Mouse (Mus musculus) effector memory CD4-positive, alpha-beta T cell, adult 7 months (primary cell): Measurements from ENCODE around the gene Atat1. TPM values are rescaled to one million over a fixed set of nuclear protein-coding genes. Genes with fewer than 3 reads are reported as not detected.

Experiments
- polyA plus RNA-seq: library from polyadenylated mRNA; unstranded; fragments of 100-300 nt; shearing (Covaris generic); gene quantifications from one replicate; pipeline ENCODE4 v1.2.1, GENCODE M21; 2017

Gene Atat1
- polyA plus RNA-seq: 6.7 TPM

DNA sequence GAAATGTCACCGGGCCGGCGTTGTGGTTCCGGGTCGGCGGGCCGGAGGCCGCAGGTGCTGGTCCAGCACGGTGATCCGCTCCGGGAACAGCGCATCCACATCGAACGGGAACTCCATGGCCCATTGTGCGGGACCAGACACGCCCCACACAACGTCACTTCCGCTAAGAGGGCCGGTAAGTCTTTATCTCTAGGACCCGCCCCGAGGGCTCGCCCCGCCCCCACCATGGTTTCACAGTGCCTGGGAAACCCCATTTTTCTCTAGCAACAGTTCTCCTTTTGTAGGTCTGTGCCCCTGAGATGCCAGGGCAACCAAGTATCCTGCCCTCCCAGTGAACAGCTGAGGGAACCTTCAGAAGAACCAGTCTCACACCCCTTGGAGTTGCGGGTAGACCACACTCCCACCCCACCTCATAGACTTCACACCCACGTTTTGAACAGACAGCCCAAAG, at the start of gene Atat1:
Gene Atat1 (minus strand): TSS at position 157 of the 451 bp plus-strand sequence.

DNA sequence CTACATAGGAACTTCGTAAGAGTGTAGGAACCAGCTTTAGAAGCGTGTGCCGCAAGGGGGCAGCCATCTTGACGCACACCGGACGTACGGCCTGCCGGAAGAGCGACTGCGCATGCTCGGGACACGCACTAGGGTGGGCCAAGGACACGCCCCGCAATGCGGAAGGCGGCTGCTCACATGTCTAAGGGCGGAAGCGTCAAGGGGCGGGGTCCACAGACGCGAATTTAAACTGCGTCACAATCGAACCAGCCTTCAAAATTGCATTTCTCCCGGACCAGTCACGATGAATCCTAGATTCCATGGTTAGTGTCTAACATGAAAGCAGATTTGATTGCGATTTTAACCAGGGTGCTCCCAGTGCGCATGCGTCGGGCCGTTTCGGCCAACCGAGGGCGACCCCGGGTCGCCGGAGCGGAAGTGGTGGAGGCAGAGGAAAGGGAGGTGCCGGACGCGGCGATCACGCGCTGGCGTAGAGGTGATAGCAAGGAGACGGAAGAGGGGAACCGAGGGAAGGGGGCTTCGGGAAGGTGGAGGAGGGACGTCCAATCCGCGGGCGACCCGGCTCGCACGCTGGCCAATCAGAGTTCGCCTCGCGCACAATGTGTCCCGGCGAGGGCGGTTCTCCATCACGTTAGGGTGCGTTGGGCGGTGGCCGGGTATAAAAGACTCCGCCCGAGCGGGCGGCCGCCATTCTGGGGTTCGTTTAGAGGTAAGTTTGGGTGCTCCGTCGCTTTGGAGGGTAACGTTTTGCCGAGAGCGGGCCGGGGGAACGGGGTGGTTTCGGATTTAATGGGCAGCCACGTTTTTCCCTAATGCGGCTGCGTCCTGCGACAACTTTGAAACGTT, 6.6 kb upstream of the Atat1 start, which contains the start of the genes Mrps18b and Ppp1r10:
Gene Mrps18b (minus strand): TSS at position 93 of the 846 bp plus-strand sequence.
Gene Ppp1r10 (plus strand): TSS at position 138 of the 846 bp plus-strand sequence.

DNA sequence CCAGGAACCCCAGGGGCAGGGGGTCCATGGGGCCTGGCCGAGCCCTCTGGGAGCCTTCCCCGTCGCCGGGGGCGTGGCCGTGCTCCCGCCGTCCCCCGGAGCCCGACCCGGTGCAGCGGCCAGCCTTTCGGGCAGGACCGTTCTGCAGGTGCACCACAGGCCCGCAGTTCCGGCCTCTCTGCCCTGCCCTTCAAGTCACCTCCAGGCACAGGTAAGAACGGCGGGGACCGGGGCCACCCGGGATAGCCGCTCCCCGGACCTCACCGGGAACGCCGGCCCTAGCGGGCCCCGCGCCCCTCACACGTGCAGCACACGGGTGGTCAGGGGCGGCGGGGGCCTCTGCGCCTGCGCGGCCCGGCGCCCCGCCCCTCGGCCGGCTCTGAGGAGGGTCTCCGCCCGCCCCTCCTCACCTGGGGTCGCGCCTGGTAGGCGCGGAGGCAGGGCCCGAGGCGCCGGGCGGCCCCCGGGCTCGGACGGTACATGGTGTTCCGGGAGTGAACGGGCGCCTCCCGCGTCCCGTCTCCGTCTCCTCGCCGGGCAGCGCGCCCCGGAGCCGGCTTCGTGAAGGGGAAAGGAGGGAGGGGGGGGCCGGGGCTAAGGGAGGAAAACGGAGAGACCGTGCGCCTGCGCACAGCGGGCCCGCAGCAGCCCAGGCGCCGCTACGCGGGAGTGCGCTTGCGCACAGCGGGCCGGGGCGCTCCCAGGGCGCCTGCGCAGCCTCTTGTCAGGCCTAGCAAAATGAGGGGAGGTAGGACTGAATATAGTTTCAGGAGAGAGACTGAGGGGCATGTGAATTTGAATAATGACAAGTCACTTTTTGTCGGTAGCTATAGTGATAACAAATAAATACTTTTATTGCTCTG, 12.9 kb downstream of the Atat1 start, which contains the start of gene 2310061I04Rik:
Gene 2310061I04Rik (minus strand): TSS at position 651 of the 863 bp plus-strand sequence.

DNA sequence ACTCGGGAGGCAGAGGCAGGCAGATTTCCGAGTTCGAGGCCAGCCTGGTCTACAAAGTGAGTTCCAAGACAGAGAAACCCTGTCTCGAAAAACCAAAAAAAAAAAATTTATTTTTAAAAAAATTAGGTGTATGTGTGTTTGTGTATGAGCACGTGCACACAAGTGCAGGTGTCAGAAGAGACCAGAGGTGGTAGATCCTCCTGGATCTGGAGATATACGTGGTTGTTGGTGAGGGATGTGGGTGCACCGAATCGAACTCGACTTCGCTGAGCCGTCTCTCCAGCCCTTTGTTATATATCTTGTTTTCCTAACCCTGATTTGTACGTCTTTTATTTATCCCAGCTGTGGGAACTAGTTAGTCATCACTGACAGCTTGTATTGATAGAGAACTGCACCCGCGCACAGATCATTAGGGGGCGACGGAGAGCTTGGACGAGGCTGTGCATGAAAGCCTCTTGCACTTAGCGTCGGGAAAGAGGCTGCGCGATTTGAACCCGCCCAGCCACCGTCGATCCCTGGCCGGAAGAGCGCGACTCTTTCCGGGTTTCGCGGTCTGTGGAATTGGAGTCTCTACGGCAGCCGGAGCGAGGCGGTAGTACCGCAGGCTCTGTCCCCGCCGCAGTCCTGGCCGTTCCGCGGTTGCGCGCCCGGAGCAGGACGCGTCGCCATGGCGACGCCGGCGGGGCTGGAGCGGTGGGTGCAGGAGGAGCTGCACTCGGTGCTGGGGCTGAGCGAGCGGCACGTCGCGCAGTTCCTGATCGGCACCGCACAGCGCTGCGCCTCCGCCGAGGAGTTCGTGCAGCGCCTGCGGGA, 30.4 kb downstream of the Atat1 start, which contains the start of gene Dhx16:
Gene Dhx16 (plus strand): TSS at position 575 of the 813 bp plus-strand sequence.

GRCm38 (mm10) chr17:35865481-35866280, 44.2 kb downstream of the Atat1 start, which contains the start of gene Ppp1r18:
Ppp1r18 (plus strand) TSS chr17:35865593.

GRCm38 (mm10) chr17:35861198-35861857, 48.5 kb downstream of the Atat1 start, which contains the start of gene Nrm:
Nrm (plus strand) TSS chr17:35861318.

Other genes with a start within 250 kb of the Atat1 start
- gene Vars2, start 242.5 kb downstream of the Atat1 start, polyA plus RNA-seq: 11.9 TPM
- 18.6 TPM for gene Gtf2h4, start 236.3 kb downstream of the Atat1 start, polyA plus RNA-seq
- gene Ddr1, start 205.5 kb downstream of the Atat1 start, polyA plus RNA-seq: 10.4 TPM
- 50.6 TPM for gene Ier3, start 88.4 kb downstream of the Atat1 start, polyA plus RNA-seq
- 65.4 TPM for gene Flot1, start 86.8 kb downstream of the Atat1 start, polyA plus RNA-seq
- 65.8 TPM for gene Tubb5, start 71.8 kb downstream of the Atat1 start, polyA plus RNA-seq
- 9.3 TPM for gene Mdc1, start 68.6 kb downstream of the Atat1 start, polyA plus RNA-seq
- gene Nrm, start 48.8 kb downstream of the Atat1 start, polyA plus RNA-seq: 33.0 TPM
- 388 TPM for gene Ppp1r18, start 44.5 kb downstream of the Atat1 start, polyA plus RNA-seq
- 63.9 TPM for gene Dhx16, start 30.3 kb downstream of the Atat1 start, polyA plus RNA-seq
- gene 2310061I04Rik, start 12.6 kb downstream of the Atat1 start, polyA plus RNA-seq: 37.3 TPM
- gene Mrps18b, start 6.3 kb upstream of the Atat1 start, polyA plus RNA-seq: 96.6 TPM
- 52.3 TPM for gene Ppp1r10, start 6.4 kb upstream of the Atat1 start, polyA plus RNA-seq
- gene Abcf1, start 59.7 kb upstream of the Atat1 start, polyA plus RNA-seq: 138 TPM
- gene Gnl1, start 69.8 kb upstream of the Atat1 start, polyA plus RNA-seq: 69.5 TPM
- gene Prr3, start 70.2 kb upstream of the Atat1 start, polyA plus RNA-seq: 27.8 TPM
- gene H2-T24, start 110.5 kb upstream of the Atat1 start, polyA plus RNA-seq: 7.9 TPM
- gene H2-T23, start 122.8 kb upstream of the Atat1 start, polyA plus RNA-seq: 468 TPM
- gene H2-T22, start 132.7 kb upstream of the Atat1 start, polyA plus RNA-seq: 180 TPM
- gene Gm6034, start 132.9 kb upstream of the Atat1 start, polyA plus RNA-seq: 0.69 TPM
- gene Gm11127, start 148.3 kb upstream of the Atat1 start, polyA plus RNA-seq: not detected
- gene Gm19684, start 211.6 kb upstream of the Atat1 start, polyA plus RNA-seq: 1.3 TPM
- not detected for gene Gm7030, start 219.3 kb upstream of the Atat1 start, polyA plus RNA-seq